Mouse (Mus musculus) hindbrain, postnatal 0 days (tissue): ENCODE results near the gene Cubn. TPM values are rescaled to one million over a fixed set of nuclear protein-coding genes. Genes with fewer than 3 reads are reported as not detected.

ENCODE experiments used
- ATAC-seq: fragments of 200-750 bp; cut with Nextera tagmentation; 2 replicates; pipeline ENCODE4 v1.8.0; 2017; ENCODE audit warnings: mild to moderate bottlenecking, moderate TSS enrichment, moderate library complexity
- DNase-seq: peaks from one replicate; pipeline ENCODE4 v3.0.0-alpha.2; 2015; ENCODE audit warnings: low spot score
- H3K27ac ChIP-seq: fragments of 300-500 bp; sonication (generic); 2 replicates; pipeline ENCODE4 v1.5.1; 2014; ENCODE audit warnings: mild to moderate bottlenecking
- H3K27me3 ChIP-seq: fragments of 300-500 bp; sonication (generic); 2 replicates; pipeline ENCODE4 v1.6.1; 2014; ENCODE audit warnings: low read length, mixed read lengths; ENCODE audit not compliant: insufficient read depth
- H3K36me3 ChIP-seq: fragments of 300-500 bp; sonication (generic); 2 replicates; pipeline ENCODE4 v1.6.1; 2014; ENCODE audit warnings: low read length, mixed read lengths; ENCODE audit not compliant: insufficient read depth
- H3K4me1 ChIP-seq: fragments of 300-500 bp; sonication (generic); 2 replicates; pipeline ENCODE4 v1.6.1; 2014; ENCODE audit warnings: antibody characterized with exemption, low read length, mixed read lengths; ENCODE audit not compliant: insufficient read depth
- H3K4me2 ChIP-seq: fragments of 300-500 bp; sonication (generic); 2 replicates; pipeline ENCODE4 v1.6.1; 2014; ENCODE audit warnings: low read depth, mild to moderate bottlenecking, low read length, moderate library complexity, mixed read lengths
- H3K4me3 ChIP-seq: fragments of 300-500 bp; sonication (generic); 2 replicates; pipeline ENCODE4 v1.5.1; 2014; ENCODE audit warnings: low read length
- H3K9ac ChIP-seq: fragments of 300-500 bp; sonication (generic); replicated peaks from 2 replicates; pipeline ENCODE4 v1.6.1; 2014; ENCODE audit warnings: mild to moderate bottlenecking, low read length, moderate library complexity, mixed read lengths
- H3K9me3 ChIP-seq: fragments of 300-500 bp; sonication (generic); 2 replicates; pipeline ENCODE4 v1.6.1; 2016; ENCODE audit warnings: low read length, mixed read lengths
- CTCF ChIP-seq: IDR thresholded peaks from 2 replicates; pipeline ENCODE4 v1.5.1; 2016; ENCODE audit warnings: antibody characterized with exemption, control low read depth, low read depth
- WGBS: fragments of 180-500 bp; shearing (Covaris S2); extraction: QIAGEN DNeasy Blood & Tissue Kit; methylation state at CpG from one replicate; pipeline ENCODE4 v1.1.7; 2014; 5-methylcytosine and 5-hydroxymethylcytosine counted together
- polyA plus RNA-seq: library from polyadenylated mRNA; unstranded; fragments of >200 nt; fragmentation: Nextera tagmentation; extraction: Ambion mirVana; gene quantifications from 2 replicates; pipeline ENCODE4 v1.2.1, GENCODE M21; 2015
- total RNA-seq: library from RNA; depleted of rRNA; stranded (reverse); fragments of >200 nt; gene quantifications from 2 replicates; pipeline ENCODE4 v1.2.3, GENCODE M21; 2014

Cubn gene
- total and polyA plus RNA-seq, 2 experiments from 2014 or later, result 0.41 to 1.6 TPM

GRCm38 (mm10) chr2:13352112-13352728 lies 139.4 kb downstream of the Cubn start:
- Histone ChIP-seq H3K4me2 (no peak overlapping the region), H3K4me3 (no peak overlapping the region), H3K36me3 (no peaks in the 10 kb centered on the region), H3K4me1 (no peaks in the 10 kb centered on the region), H3K27ac (no peak overlapping the region), H3K9ac (no peak overlapping the region), H3K9me3 (no peaks in the 10 kb centered on the region), H3K27me3 (no peaks in the 10 kb centered on the region)
- TF ChIP-seq CTCF, result no peak
- DNase-seq (no peak), ATAC-seq (no peak)
- WGBS, result 100% methylated on average over 1 of the region's 1 CpGs

GRCm38 (mm10) chr2:13342325-13342926 lies 149.2 kb downstream of the Cubn start:
- no peak overlapping the region for H3K9ac ChIP-seq
- H3K4me2 ChIP-seq, result no peak overlapping the region
- no peak overlapping the region for H3K27ac ChIP-seq
- H3K36me3 ChIP-seq, result no peaks in the 10 kb centered on the region
- H3K27me3 ChIP-seq, result no peaks in the 10 kb centered on the region
- no peak for TF ChIP-seq CTCF
- 29% methylated on average over 7 of the region's 7 CpGs for WGBS
- H3K4me3 ChIP-seq, result no peak overlapping the region
- peak; percentile 28 for DNase-seq
- peak; percentile 78 for ATAC-seq
- H3K9me3 ChIP-seq, result no peaks in the 10 kb centered on the region
- H3K4me1 ChIP-seq, result no peaks in the 10 kb centered on the region

GRCm38 (mm10) chr2:13335446-13335845 lies 156.2 kb downstream of the Cubn start:
- H3K4me1 ChIP-seq, result no peaks in the 10 kb centered on the region
- H3K27me3 ChIP-seq, result no peaks in the 10 kb centered on the region
- no peak overlapping the region for H3K4me2 ChIP-seq
- H3K9ac ChIP-seq, result no peak overlapping the region
- no peak for DNase-seq
- 75% methylated on average over 4 of the region's 4 CpGs for WGBS
- no peak overlapping the region for H3K27ac ChIP-seq
- no peak for ATAC-seq
- no peak overlapping the region for H3K4me3 ChIP-seq
- H3K36me3 ChIP-seq, result no peaks in the 10 kb centered on the region
- TF ChIP-seq CTCF, result no peak
- no peaks in the 10 kb centered on the region for H3K9me3 ChIP-seq

GRCm38 (mm10) chr2:13329754-13330417 lies 161.7 kb downstream of the Cubn start:
- Histone ChIP-seq H3K4me2 (no peak overlapping the region), H3K36me3 (no peaks in the 10 kb centered on the region), H3K4me1 (no peaks in the 10 kb centered on the region), H3K27me3 (no peaks in the 10 kb centered on the region), H3K4me3 (no peak overlapping the region), H3K9ac (no peak overlapping the region), H3K9me3 (no peaks in the 10 kb centered on the region), H3K27ac (no peak overlapping the region)
- ATAC-seq (no peak), DNase-seq (no peak)
- WGBS, result 63% methylated on average over 4 of the region's 4 CpGs
- TF ChIP-seq CTCF, result no peak

GRCm38 (mm10) chr2:13303376-13303775 lies 188.2 kb downstream of the Cubn start:
- TF ChIP-seq CTCF, result no peak
- H3K4me3 ChIP-seq, result no peak overlapping the region
- no peak overlapping the region for H3K27ac ChIP-seq
- H3K4me1 ChIP-seq, result no peaks in the 10 kb centered on the region
- H3K4me2 ChIP-seq, result no peak overlapping the region
- 90% methylated on average over 3 of the region's 3 CpGs for WGBS
- ATAC-seq, result no peak
- H3K27me3 ChIP-seq, result no peaks in the 10 kb centered on the region
- H3K9ac ChIP-seq, result no peak overlapping the region
- H3K36me3 ChIP-seq, result no peaks in the 10 kb centered on the region
- H3K9me3 ChIP-seq, result peaks cover 3% of the 10 kb centered on the region; the same call in 1 of the 2 replicates
- DNase-seq, result no peak

GRCm38 (mm10) chr2:13299031-13299430 lies 192.6 kb downstream of the Cubn start:
- peak; percentile 84 for DNase-seq
- WGBS, result 23% methylated on average over 3 of the region's 3 CpGs
- H3K4me1 ChIP-seq, result no peaks in the 10 kb centered on the region
- H3K27ac ChIP-seq, result no peak overlapping the region
- H3K36me3 ChIP-seq, result no peaks in the 10 kb centered on the region
- TF ChIP-seq CTCF, result peak; percentile 77
- H3K4me3 ChIP-seq, result no peak overlapping the region
- no peaks in the 10 kb centered on the region for H3K9me3 ChIP-seq
- ATAC-seq, result peak; percentile 91
- H3K9ac ChIP-seq, result no peak overlapping the region
- no peak overlapping the region for H3K4me2 ChIP-seq
- no peaks in the 10 kb centered on the region for H3K27me3 ChIP-seq

- WGBS, result 33% methylated on average over 5 of the region's 5 CpGs
- DNase-seq, result peak; percentile 14
- Histone ChIP-seq H3K9me3 (no peaks in the 10 kb centered on the region), H3K27ac (no peak overlapping the region), H3K9ac (no peak overlapping the region), H3K27me3 (no peaks in the 10 kb centered on the region), H3K4me1 (no peaks in the 10 kb centered on the region), H3K36me3 (no peaks in the 10 kb centered on the region), H3K4me3 (no peak overlapping the region), H3K4me2 (no peak overlapping the region)
- ATAC-seq, result no peak
- no peak for TF ChIP-seq CTCF
Observed at GRCm38 (mm10) chr2:13297733-13298132, 193.9 kb downstream of the Cubn start.
